Mouse (Mus musculus): ENCODE results near the gene Ifrd2. TPM values are rescaled to one million over a fixed set of nuclear protein-coding genes. Genes with fewer than 3 reads are reported as not detected.
A peak's percentile ranks its signal among the peaks of the same experiment; 100 is the strongest.

The Ifrd2 gene
- polyA plus RNA-seq, 2 experiments: 135 to 149 TPM

GRCm38 (mm10) chr9:107554319-107554825 is 33.1 kb upstream of the Ifrd2 start:
- peaks cover 35 to 42% of the 10 kb centered on the region in 2 experiments for H3K4me1 ChIP-seq (replicated peaks; ENCODE audit: control insufficient read depth in 2 of 2, insufficient read depth in 2 of 2, low read length in 1 of 2)
- H3K9me3 ChIP-seq (ENCODE audit: control insufficient read depth, low read length): no peaks in the 10 kb centered on the region
- TF ChIP-seq CTCF (IDR thresholded peaks at IDR 0.05; ENCODE audit: low read depth) (no peak; the same call in 1 of the 2 replicates), EP300 (IDR thresholded peaks at IDR 0.05; ENCODE audit: low read depth) (no peak)
- peaks cover 3% of the 10 kb centered on the region; the same call in 1 of the 2 replicates for H3K27me3 ChIP-seq (ENCODE audit: control insufficient read depth, insufficient read depth, low read length)
- WGBS (ENCODE audit: insufficient replicate concordance): under 1% methylated on average over 53 of the region's 53 CpGs
- H3K4me3 ChIP-seq (ENCODE audit: insufficient read depth in 1 of 2, low read depth in 2 of 2, low read length in 2 of 2): peak overlapping the region; percentile 74 to 83
- H3K36me3 ChIP-seq (replicated peaks; ENCODE audit: control insufficient read depth, insufficient read depth, low read depth): peaks cover 27% of the 10 kb centered on the region
- H3K9ac ChIP-seq (replicated peaks): peak overlapping the region; percentile 87
- H3K4me2 ChIP-seq (ENCODE audit: low read depth): peak overlapping the region; percentile 90
- peak; percentile 89 for ATAC-seq (ENCODE audit: insufficient read depth)
- peak overlapping the region; percentile 79 for H3K27ac ChIP-seq
- DNase-seq (ENCODE audit: low read depth in 3 of 3, low spot score in 3 of 3): peak; percentile 93 to 96 (median 95)

DNA sequence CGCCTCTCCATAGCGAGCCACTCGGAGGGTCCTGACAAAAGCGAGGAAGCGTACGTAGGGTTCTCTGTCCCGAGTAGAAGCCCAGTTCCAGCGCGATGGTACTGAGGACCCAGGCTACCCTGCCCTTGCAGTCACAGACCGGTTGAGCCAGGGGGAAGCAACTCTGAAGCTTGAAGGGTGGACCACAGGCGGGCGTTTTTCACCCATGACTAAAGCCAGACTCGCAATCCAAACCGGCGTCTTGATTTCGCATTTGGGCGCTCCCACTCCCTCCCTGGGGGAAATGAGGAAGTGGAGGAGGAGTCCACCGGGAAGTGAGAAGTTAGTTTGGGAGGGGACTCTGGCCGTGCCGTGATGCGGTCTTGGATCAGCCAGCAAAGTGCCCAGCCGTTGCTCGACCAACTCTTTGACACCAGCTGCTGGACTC is 32.4 kb upstream of the Ifrd2 start:
- H3K9ac ChIP-seq (replicated peaks): peak overlapping the region; percentile 87
- H3K4me2 ChIP-seq (ENCODE audit: low read depth): peak overlapping the region; percentile 90
- 0% methylated on average over 23 of the region's 23 CpGs for WGBS (ENCODE audit: insufficient replicate concordance)
- peak overlapping the region; percentile 74 to 83 for H3K4me3 ChIP-seq (ENCODE audit: insufficient read depth in 1 of 2, low read depth in 2 of 2, low read length in 2 of 2)
- H3K27me3 ChIP-seq (ENCODE audit: control insufficient read depth, insufficient read depth, low read length): peaks cover 3% of the 10 kb centered on the region; the same call in 1 of the 2 replicates
- H3K9me3 ChIP-seq (ENCODE audit: control insufficient read depth, low read length): no peaks in the 10 kb centered on the region
- H3K36me3 ChIP-seq (replicated peaks; ENCODE audit: control insufficient read depth, insufficient read depth, low read depth): peaks cover 34% of the 10 kb centered on the region
- H3K4me1 ChIP-seq (replicated peaks; ENCODE audit: control insufficient read depth in 2 of 2, insufficient read depth in 2 of 2, low read length in 1 of 2): peaks cover 35 to 42% of the 10 kb centered on the region in 2 experiments
- H3K27ac ChIP-seq: peak overlapping the region; percentile 79
- no peak for TF ChIP-seq CTCF (IDR thresholded peaks at IDR 0.05; ENCODE audit: low read depth)
- TF ChIP-seq EP300 (IDR thresholded peaks at IDR 0.05; ENCODE audit: low read depth): no peak
- peak; percentile 10 for ATAC-seq (ENCODE audit: insufficient read depth)
- no peak for DNase-seq (ENCODE audit: low read depth in 3 of 3, low spot score in 3 of 3)

GRCm38 (mm10) chr9:107555701-107556100 is 31.7 kb upstream of the Ifrd2 start:
- Histone ChIP-seq H3K4me2 (ENCODE audit: low read depth) (peak overlapping the region; percentile 90), H3K36me3 (replicated peaks; ENCODE audit: control insufficient read depth, insufficient read depth, low read depth) (peaks cover 39% of the 10 kb centered on the region), H3K9ac (replicated peaks) (peak overlapping the region; percentile 87), H3K27me3 (ENCODE audit: control insufficient read depth, insufficient read depth, low read length) (peaks cover 1% of the 10 kb centered on the region; the same call in 1 of the 2 replicates), H3K27ac (peak overlapping the region; percentile 79), H3K4me1 (replicated peaks; ENCODE audit: control insufficient read depth in 2 of 2, insufficient read depth in 2 of 2, low read length in 1 of 2) (peaks cover 35 to 41% of the 10 kb centered on the region in 2 experiments), H3K4me3 (ENCODE audit: insufficient read depth in 1 of 2, low read depth in 2 of 2, low read length in 2 of 2) (peak overlapping the region; percentile 74 to 83), H3K9me3 (ENCODE audit: control insufficient read depth, low read length) (no peaks in the 10 kb centered on the region)
- ATAC-seq (ENCODE audit: insufficient read depth): no peak
- WGBS (ENCODE audit: insufficient replicate concordance): 26% methylated on average over 2 of the region's 2 CpGs
- TF ChIP-seq CTCF (IDR thresholded peaks at IDR 0.05; ENCODE audit: low read depth): no peak
- TF ChIP-seq EP300 (IDR thresholded peaks at IDR 0.05; ENCODE audit: low read depth): no peak
- DNase-seq (ENCODE audit: low read depth in 3 of 3, low spot score in 3 of 3): no peak

GRCm38 (mm10) chr9:107556346-107556745 is 31.1 kb upstream of the Ifrd2 start:
- peak overlapping the region; percentile 90 for H3K4me2 ChIP-seq (ENCODE audit: low read depth)
- H3K36me3 ChIP-seq (replicated peaks; ENCODE audit: control insufficient read depth, insufficient read depth, low read depth): peaks cover 46% of the 10 kb centered on the region
- no peaks in the 10 kb centered on the region for H3K9me3 ChIP-seq (ENCODE audit: control insufficient read depth, low read length)
- no peaks in the 10 kb centered on the region; the same call in 1 of the 2 replicates for H3K27me3 ChIP-seq (ENCODE audit: control insufficient read depth, insufficient read depth, low read length)
- no peak for ATAC-seq (ENCODE audit: insufficient read depth)
- H3K4me1 ChIP-seq (replicated peaks; ENCODE audit: control insufficient read depth in 2 of 2, insufficient read depth in 2 of 2, low read length in 1 of 2): peaks cover 31 to 36% of the 10 kb centered on the region in 2 experiments
- H3K9ac ChIP-seq (replicated peaks): peak overlapping the region; percentile 87
- H3K4me3 ChIP-seq (ENCODE audit: insufficient read depth in 1 of 2, low read depth in 2 of 2, low read length in 2 of 2): peak overlapping the region in 1 of 2 experiments; percentile 83; a peak in 3 of 4 replicates
- 37% methylated on average over 3 of the region's 3 CpGs for WGBS (ENCODE audit: insufficient replicate concordance)
- TF ChIP-seq CTCF (IDR thresholded peaks at IDR 0.05; ENCODE audit: low read depth): no peak
- no peak for TF ChIP-seq EP300 (IDR thresholded peaks at IDR 0.05; ENCODE audit: low read depth)
- DNase-seq (ENCODE audit: low read depth in 3 of 3, low spot score in 3 of 3): no peak
- H3K27ac ChIP-seq: peak overlapping the region; percentile 37; the same call in 1 of the 2 replicates

DNA sequence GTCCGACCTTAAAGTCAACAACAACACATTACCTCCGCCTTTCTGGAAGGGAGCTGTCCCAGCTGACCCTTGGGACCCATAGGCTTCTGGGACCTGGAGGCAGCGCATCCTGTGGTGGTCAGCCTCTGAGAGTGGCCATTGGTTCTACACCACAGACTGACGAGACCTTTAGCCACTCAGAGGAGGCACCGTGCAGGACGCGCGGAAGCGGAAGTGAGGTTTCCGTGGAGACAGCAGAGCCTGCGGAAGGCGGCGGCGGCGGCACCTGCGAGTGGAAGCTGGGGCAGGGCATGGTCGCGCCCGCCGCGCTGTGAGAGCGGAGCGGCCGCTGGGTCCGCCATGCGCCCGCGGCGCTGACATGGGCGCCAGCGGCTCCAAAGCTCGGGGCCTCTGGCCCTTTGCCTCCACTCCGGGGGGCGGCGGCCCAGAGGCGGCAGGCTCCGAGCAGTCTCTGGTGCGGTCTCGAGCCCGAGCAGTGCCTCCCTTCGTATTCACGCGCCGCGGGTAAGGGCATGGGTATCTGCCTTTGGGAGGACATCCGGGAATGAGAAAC is 24.3 kb upstream of the Ifrd2 start, which contains the start of gene Tusc2:
Gene Tusc2, plus strand, starts transcription at position 227 of the 553 bp plus-strand sequence.
- peak within 1 kb of the TSS; percentile 63 for H3K27ac ChIP-seq
- TF ChIP-seq EP300 (IDR thresholded peaks at IDR 0.05; ENCODE audit: low read depth): no peak
- no peak for TF ChIP-seq CTCF (IDR thresholded peaks at IDR 0.05; ENCODE audit: low read depth)
- H3K4me1 ChIP-seq (replicated peaks; ENCODE audit: control insufficient read depth in 2 of 2, insufficient read depth in 2 of 2, low read length in 1 of 2): peaks cover 15 to 30% of the 10 kb centered on the region in 2 experiments
- H3K36me3 ChIP-seq (replicated peaks; ENCODE audit: control insufficient read depth, insufficient read depth, low read depth): peaks cover 33% of the 10 kb centered on the region
- no peaks in the 10 kb centered on the region for H3K27me3 ChIP-seq (ENCODE audit: control insufficient read depth, insufficient read depth, low read length)
- H3K4me3 ChIP-seq (ENCODE audit: insufficient read depth in 1 of 2, low read depth in 2 of 2, low read length in 2 of 2): peak within 1 kb of the TSS; percentile 66 to 80
- H3K4me2 ChIP-seq (ENCODE audit: low read depth): peak within 1 kb of the TSS; percentile 91
- under 1% methylated on average over 46 of the region's 46 CpGs for WGBS (ENCODE audit: insufficient replicate concordance)
- no peaks in the 10 kb centered on the region for H3K9me3 ChIP-seq (ENCODE audit: control insufficient read depth, low read length)
- DNase-seq (ENCODE audit: low read depth in 3 of 3, low spot score in 3 of 3) (peak; percentile 91 to 93 (median 93)), ATAC-seq (ENCODE audit: insufficient read depth) (peak; percentile 95)
- H3K9ac ChIP-seq (replicated peaks): peak within 1 kb of the TSS; percentile 75

Measured in liver, embryonic 14.5 days (tissue).